In the genomic region with DNA sequence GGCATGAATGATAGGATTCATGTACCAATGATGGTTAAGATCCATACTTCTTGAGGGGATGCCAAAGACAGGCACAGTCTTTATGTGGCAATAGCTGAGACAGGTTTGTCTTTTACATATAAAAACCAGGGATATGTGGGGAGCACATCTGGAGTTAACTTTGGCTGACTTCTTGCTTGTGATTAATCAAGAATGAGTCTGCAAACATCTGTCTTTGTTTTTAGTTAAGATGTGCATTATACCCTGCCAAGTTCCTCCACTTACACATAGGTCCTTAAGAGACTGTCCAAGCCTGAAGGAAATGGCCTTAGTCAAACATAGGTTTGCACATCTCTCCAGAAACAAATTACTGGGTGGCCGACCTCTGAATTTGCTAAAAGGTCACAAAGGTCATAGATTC, we compare ENCODE assay signal across 27 mouse cellular contexts.
"Had no signal": no experiment of that assay in that cellular context is flagged by ENCODE, and none has a peak within 500 bp of the region (broad histone marks: within the 10 kb centered on the region; RNA-seq: fewer than 3 reads in every experiment).

No protein-coding gene starts in this region.

- H3K4me3 ChIP-seq: heart, adult 2 months; heart, embryonic 13.5 days; heart, embryonic 15.5 days; hindbrain, embryonic 13.5 days; hindbrain, embryonic 15.5 days; kidney, embryonic 15.5 days; limb, embryonic 12.5 days; limb, embryonic 15.5 days; liver, embryonic 12.5 days had no signal

- H3K36me3 ChIP-seq: heart, embryonic 13.5 days; heart, embryonic 15.5 days; hindbrain, embryonic 13.5 days; hindbrain, embryonic 15.5 days; kidney, embryonic 15.5 days; limb, embryonic 12.5 days; limb, embryonic 15.5 days; liver, embryonic 12.5 days had no signal

- H3K27ac ChIP-seq: heart, adult 2 months; heart, embryonic 13.5 days; heart, embryonic 15.5 days; hindbrain, embryonic 13.5 days; hindbrain, embryonic 15.5 days; hindbrain, postnatal 0 days; kidney, embryonic 15.5 days; kidney, postnatal 0 days; limb, embryonic 12.5 days; limb, embryonic 15.5 days; liver, embryonic 12.5 days; liver, embryonic 14.5 days had no signal

- H3K4me1 ChIP-seq: hindbrain, embryonic 13.5 days; hindbrain, embryonic 15.5 days; kidney, embryonic 15.5 days; limb, embryonic 12.5 days; limb, embryonic 15.5 days; liver, embryonic 12.5 days had no signal

- H3K9ac ChIP-seq: heart, embryonic 13.5 days; heart, embryonic 15.5 days; hindbrain, embryonic 13.5 days; hindbrain, embryonic 15.5 days; kidney, embryonic 15.5 days; limb, embryonic 12.5 days; limb, embryonic 15.5 days; liver, embryonic 12.5 days; liver, embryonic 14.5 days had no signal

- H3K4me2 ChIP-seq: heart, embryonic 11.5 days; heart, embryonic 13.5 days; heart, embryonic 15.5 days; hindbrain, embryonic 13.5 days; hindbrain, embryonic 15.5 days; kidney, embryonic 15.5 days; limb, embryonic 12.5 days; limb, embryonic 15.5 days; liver, embryonic 12.5 days had no signal

- ATAC-seq: hindbrain, postnatal 0 days; intestine, embryonic 16.5 days had no signal

- H3K9me3 ChIP-seq: heart, embryonic 13.5 days; heart, embryonic 15.5 days; hindbrain, embryonic 13.5 days; hindbrain, embryonic 15.5 days; kidney, embryonic 15.5 days; limb, embryonic 12.5 days; limb, embryonic 15.5 days; liver, embryonic 12.5 days had no signal

- H3K27me3 ChIP-seq: heart, embryonic 13.5 days; heart, embryonic 15.5 days; hindbrain, embryonic 13.5 days; hindbrain, embryonic 15.5 days; kidney, embryonic 15.5 days; limb, embryonic 12.5 days; limb, embryonic 15.5 days; liver, embryonic 12.5 days had no signal

- DNase-seq: gastrocnemius, postnatal 10 days; gastrocnemius, postnatal 25 days; heart, adult 11 months; heart, adult 2 months; heart, postnatal 14 days; heart, postnatal 36 days; kidney, adult 11 months; kidney, adult 2 months; kidney, adult 9 months; kidney, postnatal 14 days; kidney, postnatal 36 days; layer of hippocampus, adult 9-11 months; layer of hippocampus, postnatal 36 days; left cerebral cortex, postnatal 4 days had no signal
